Mouse (Mus musculus) lung, embryonic 15.5 days (tissue): ENCODE data around the gene Rassf8. TPM values are rescaled to one million over a fixed set of nuclear protein-coding genes. Genes with fewer than 3 reads are reported as not detected.

ENCODE experiments used
- ATAC-seq: fragments of 200-750 bp; cut with Nextera tagmentation; 2 replicates; pipeline ENCODE4 v1.8.0; 2017; ENCODE audit warnings: moderate number of reproducible peaks, borderline replicate concordance; ENCODE audit not compliant: low FRiP score, low TSS enrichment; ENCODE audit errors: extremely low read depth
- H3K27ac ChIP-seq: fragments of 300-500 bp; sonication (generic); 2 replicates; pipeline ENCODE4 v1.5.1; 2015; ENCODE audit warnings: moderate library complexity, mild to moderate bottlenecking, inconsistent platforms
- H3K27me3 ChIP-seq: fragments of 300-500 bp; sonication (generic); 2 replicates; pipeline ENCODE4 v1.6.1; 2015; ENCODE audit warnings: inconsistent platforms
- H3K36me3 ChIP-seq: fragments of 300-500 bp; sonication (generic); 2 replicates; pipeline ENCODE4 v1.6.1; 2015; ENCODE audit warnings: inconsistent platforms
- H3K4me1 ChIP-seq: fragments of 300-500 bp; sonication (generic); 2 replicates; pipeline ENCODE4 v1.6.1; 2015; ENCODE audit warnings: inconsistent platforms
- H3K4me2 ChIP-seq: fragments of 300-500 bp; sonication (generic); 2 replicates; pipeline ENCODE4 v1.6.1; 2015; ENCODE audit warnings: inconsistent platforms, mild to moderate bottlenecking, moderate library complexity
- H3K4me3 ChIP-seq: fragments of 300-500 bp; sonication (generic); 2 replicates; pipeline ENCODE4 v1.5.1; 2015; ENCODE audit warnings: mild to moderate bottlenecking, inconsistent platforms
- H3K9ac ChIP-seq: fragments of 300-500 bp; sonication (generic); 2 replicates; pipeline ENCODE4 v1.6.1; 2015; ENCODE audit warnings: inconsistent platforms
- H3K9me3 ChIP-seq: fragments of 300-500 bp; sonication (generic); 2 replicates; pipeline ENCODE4 v1.6.1; 2016; ENCODE audit warnings: inconsistent platforms
- WGBS: fragments of 180-500 bp; shearing (Covaris S2); methylation state at CpG from one replicate; pipeline ENCODE4 v1.1.7; 2015; 5-methylcytosine and 5-hydroxymethylcytosine counted together
- polyA plus RNA-seq: library from polyadenylated mRNA; unstranded; fragments of >200 nt; fragmentation: Nextera tagmentation; extraction: Ambion mirVana; gene quantifications from 2 replicates; pipeline ENCODE4 v1.2.1, GENCODE M21; 2015

The Rassf8 gene
- polyA plus RNA-seq, 1 experiment from 2014 or later: 7.8 TPM

DNA sequence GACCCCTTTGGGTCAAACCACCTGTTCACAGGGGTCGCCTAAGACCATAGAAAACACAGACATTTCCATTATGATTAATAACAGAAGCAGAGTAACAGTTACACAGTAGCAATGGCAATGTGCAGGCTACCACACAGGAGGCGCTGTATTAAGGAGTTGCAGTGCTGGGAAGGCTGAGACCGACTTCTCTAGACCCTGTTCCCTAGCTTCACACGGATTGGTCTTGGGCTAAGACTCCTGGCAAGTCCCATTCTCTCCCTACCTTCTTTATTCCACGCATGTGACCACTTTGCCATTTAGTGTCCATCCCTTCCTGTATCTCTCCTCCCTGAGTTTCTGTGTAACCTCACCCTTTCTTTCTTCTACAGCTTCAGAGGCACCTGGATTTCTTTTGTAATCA is 19.6 kb upstream of the Rassf8 start:
- Histone ChIP-seq H3K9ac (no peak overlapping the region), H3K4me3 (no peak overlapping the region), H3K27me3 (no peaks in the 10 kb centered on the region), H3K4me1 (0 out of 2 replicates have a peak, but pooled peaks cover 2% of the 10 kb centered on the region), H3K4me2 (no peak overlapping the region), H3K27ac (no peak overlapping the region), H3K9me3 (no peaks in the 10 kb centered on the region), H3K36me3 (no peaks in the 10 kb centered on the region)
- no peak for ATAC-seq
- WGBS: 55% methylated on average over 5 of the region's 5 CpGs

DNA sequence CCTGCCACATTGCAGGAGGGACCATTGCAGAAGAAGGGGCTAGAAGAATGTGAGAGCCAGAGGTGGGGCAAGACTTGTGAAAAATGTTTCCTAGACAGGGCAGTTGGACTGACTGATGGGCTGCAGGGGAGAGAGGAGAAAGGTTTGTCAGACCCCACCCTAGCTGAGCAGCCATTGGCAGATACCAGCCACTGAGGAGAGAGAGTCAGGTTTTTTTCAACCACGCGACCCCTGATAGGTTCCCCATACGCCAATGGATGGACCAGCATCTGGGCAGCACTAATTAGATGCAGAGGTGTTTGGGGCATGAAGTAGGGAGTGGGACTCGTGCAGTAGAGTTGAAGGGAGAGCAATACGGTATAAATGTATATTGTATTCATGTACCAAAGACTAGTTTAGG is 13.7 kb upstream of the Rassf8 start:
- WGBS: 70% methylated on average over 5 of the region's 5 CpGs

DNA sequence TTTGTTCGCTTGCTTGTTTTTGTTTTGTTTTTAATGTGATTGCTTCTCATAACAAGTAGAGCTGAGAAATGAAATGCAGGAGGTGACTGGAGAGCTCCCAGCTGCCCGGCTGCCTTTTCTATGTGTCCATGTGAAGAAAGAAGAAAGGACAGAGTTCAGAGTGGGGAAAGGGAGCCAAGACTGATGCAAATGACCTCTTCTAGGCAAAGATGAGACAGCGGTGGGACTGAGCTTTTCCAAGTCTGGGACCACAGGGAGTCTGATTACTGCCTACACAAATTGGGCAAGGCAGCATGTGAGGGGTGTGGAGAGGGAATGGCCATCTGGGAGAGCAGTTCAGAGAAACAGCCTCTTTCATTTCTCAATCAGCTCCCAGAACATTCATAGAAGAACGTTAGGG is 13.3 kb upstream of the Rassf8 start:
- H3K4me2 ChIP-seq: no peak overlapping the region
- no peaks in the 10 kb centered on the region for H3K36me3 ChIP-seq
- H3K27me3 ChIP-seq: no peaks in the 10 kb centered on the region
- 0 out of 2 replicates have a peak, but pooled peaks cover 12% of the 10 kb centered on the region for H3K4me1 ChIP-seq
- 50% methylated on average over 4 of the region's 4 CpGs for WGBS
- H3K9ac ChIP-seq: no peak overlapping the region
- no peak for ATAC-seq
- no peaks in the 10 kb centered on the region for H3K9me3 ChIP-seq
- H3K27ac ChIP-seq: no peak overlapping the region
- no peak overlapping the region for H3K4me3 ChIP-seq

More for the DNA sequence above, 13.7 kb upstream of the Rassf8 start:
- Histone ChIP-seq H3K27me3 (no peaks in the 10 kb centered on the region), H3K36me3 (no peaks in the 10 kb centered on the region), H3K4me1 (0 out of 2 replicates have a peak, but pooled peaks cover 12% of the 10 kb centered on the region), H3K4me3 (no peak overlapping the region), H3K9ac (no peak overlapping the region), H3K9me3 (no peaks in the 10 kb centered on the region), H3K27ac (no peak overlapping the region), H3K4me2 (no peak overlapping the region)
- no peak for ATAC-seq

DNA sequence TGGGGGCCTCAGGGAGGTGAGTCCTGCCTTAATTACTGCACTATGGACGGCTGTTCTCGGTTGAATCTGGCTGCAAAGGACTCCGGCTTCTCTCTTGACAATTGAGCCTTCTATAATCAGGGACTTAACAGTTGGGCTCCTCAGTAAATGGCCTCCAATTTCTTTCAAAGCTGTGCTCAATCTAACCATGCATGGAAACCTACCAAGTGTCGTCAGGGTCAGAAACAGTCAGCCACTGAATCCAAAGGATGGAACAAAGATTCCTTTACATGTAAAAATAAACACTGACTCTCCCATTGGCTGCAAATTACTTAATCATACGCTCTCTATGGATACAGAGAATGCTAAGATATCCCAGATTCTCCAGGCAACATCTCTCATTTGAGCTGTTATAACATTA is 12.6 kb upstream of the Rassf8 start:
- H3K27me3 ChIP-seq: no peaks in the 10 kb centered on the region
- no peak overlapping the region for H3K4me3 ChIP-seq
- H3K36me3 ChIP-seq: no peaks in the 10 kb centered on the region
- no peak overlapping the region for H3K4me2 ChIP-seq
- ATAC-seq: no peak
- H3K27ac ChIP-seq: no peak overlapping the region
- no peak overlapping the region for H3K9ac ChIP-seq
- WGBS: 73% methylated on average over 5 of the region's 5 CpGs
- 0 out of 2 replicates have a peak, but pooled peaks cover 12% of the 10 kb centered on the region for H3K4me1 ChIP-seq
- H3K9me3 ChIP-seq: no peaks in the 10 kb centered on the region

DNA sequence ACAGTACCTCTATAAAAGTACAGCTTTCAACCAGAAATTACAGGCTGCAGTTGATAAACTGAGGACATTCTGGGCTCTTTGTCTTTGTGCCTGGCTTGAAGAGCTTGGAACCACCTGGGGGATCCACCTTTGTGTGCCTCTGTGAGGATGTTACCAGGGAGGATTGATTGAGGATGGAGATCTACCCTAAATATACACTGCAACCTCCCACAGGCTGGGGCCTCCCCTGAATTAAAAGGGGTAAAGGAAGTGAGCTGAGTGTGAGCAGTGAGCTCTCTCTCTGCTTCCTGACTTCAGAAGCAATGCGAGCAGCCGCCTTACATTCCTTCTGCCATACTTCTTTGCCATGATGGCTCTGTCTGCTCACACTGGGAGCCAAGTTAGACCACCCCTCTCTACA is 10.4 kb upstream of the Rassf8 start:
- no peaks in the 10 kb centered on the region for H3K9me3 ChIP-seq
- no peak for ATAC-seq
- H3K36me3 ChIP-seq: no peaks in the 10 kb centered on the region
- H3K4me2 ChIP-seq: no peak overlapping the region
- H3K4me1 ChIP-seq: 0 out of 2 replicates have a peak, but pooled peaks cover 12% of the 10 kb centered on the region
- WGBS: 51% methylated on average over 2 of the region's 2 CpGs
- no peak overlapping the region for H3K4me3 ChIP-seq
- no peaks in the 10 kb centered on the region for H3K27me3 ChIP-seq
- no peak overlapping the region for H3K9ac ChIP-seq
- H3K27ac ChIP-seq: no peak overlapping the region

DNA sequence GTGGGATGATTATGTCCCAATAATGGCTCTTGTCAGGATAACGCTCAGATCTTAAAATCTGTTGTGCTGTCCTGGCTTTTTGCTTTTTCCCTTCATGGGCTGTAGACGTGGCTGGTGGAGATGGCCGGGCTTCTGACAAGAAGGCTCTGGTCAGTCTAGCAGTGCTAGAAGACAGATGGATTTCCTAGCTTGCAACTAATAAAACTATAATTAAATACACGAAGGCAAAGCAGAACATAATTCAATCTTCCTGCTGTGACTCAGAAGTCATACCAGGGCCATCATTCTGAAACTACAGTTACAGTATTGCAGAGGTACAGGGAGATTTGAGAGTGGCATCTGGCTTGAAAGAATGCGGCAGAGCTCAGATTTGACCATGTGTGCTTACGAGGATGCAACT is 7.3 kb upstream of the Rassf8 start:
- H3K36me3 ChIP-seq: no peaks in the 10 kb centered on the region
- H3K4me2 ChIP-seq: no peak overlapping the region
- H3K4me1 ChIP-seq: no peaks in the 10 kb centered on the region
- no peak overlapping the region for H3K9ac ChIP-seq
- H3K27me3 ChIP-seq: no peaks in the 10 kb centered on the region
- no peak overlapping the region for H3K27ac ChIP-seq
- H3K9me3 ChIP-seq: no peaks in the 10 kb centered on the region
- no peak; the same call in 1 of the 2 replicates for ATAC-seq
- no peak overlapping the region for H3K4me3 ChIP-seq
- 50% methylated on average over 6 of the region's 6 CpGs for WGBS

DNA sequence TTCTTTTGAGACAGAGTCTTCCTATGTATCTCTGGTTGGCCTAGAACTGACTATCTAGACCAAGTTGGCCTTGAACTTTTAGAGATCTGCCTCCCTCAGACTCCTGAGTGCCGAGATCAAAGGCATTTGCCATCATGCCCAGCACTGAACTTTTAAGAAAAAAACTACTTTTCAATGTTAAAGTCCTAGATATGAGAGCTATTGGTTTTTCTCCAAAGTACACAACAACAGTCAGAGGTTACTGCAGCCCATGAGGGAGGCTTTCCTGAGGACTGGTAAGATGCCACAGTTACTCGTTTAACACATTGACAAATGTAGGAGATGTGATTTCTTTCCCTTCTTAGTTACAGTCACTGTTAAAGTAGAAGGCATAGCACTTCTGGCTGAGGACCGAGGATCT is 6.5 kb upstream of the Rassf8 start:
- Histone ChIP-seq H3K4me1 (peaks cover under 1% of the 10 kb centered on the region; the same call in 1 of the 2 replicates), H3K27ac (no peak overlapping the region), H3K9ac (no peak overlapping the region), H3K4me2 (no peak overlapping the region), H3K9me3 (no peaks in the 10 kb centered on the region), H3K4me3 (no peak overlapping the region), H3K36me3 (no peaks in the 10 kb centered on the region), H3K27me3 (no peaks in the 10 kb centered on the region)
- 67% methylated on average over 3 of the region's 3 CpGs for WGBS
- ATAC-seq: no peak

DNA sequence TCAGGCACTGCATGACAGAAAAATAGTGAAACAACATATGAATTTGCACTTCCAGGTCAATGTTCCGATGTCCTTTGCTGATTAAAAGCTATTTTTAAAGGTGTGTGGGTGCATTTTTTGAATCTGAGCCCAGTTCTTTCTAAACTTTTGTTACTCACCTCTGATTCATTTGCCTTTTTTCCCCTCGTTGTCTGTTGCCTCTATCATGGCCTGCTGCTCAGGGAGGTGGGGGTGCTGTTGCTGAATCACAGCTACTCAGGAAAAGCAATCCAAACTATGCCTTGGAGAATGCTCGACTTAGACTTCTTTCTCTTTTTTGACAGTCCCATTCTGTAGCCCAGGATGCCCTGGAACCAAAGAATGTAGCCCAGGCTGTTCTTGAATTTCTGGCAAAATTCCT is 1.3 kb upstream of the Rassf8 start:
- no peaks in the 10 kb centered on the region for H3K27me3 ChIP-seq
- no peak overlapping the region for H3K4me2 ChIP-seq
- H3K9me3 ChIP-seq: no peaks in the 10 kb centered on the region
- WGBS: 34% methylated on average over 3 of the region's 3 CpGs
- H3K9ac ChIP-seq: no peak overlapping the region
- H3K4me1 ChIP-seq: peaks cover 17% of the 10 kb centered on the region; the same call in 1 of the 2 replicates
- peak overlapping the region; percentile 90; the same call in 1 of the 2 replicates for H3K27ac ChIP-seq
- no peak overlapping the region for H3K4me3 ChIP-seq
- no peak for ATAC-seq
- H3K36me3 ChIP-seq: no peaks in the 10 kb centered on the region; the same call in 1 of the 2 replicates

DNA sequence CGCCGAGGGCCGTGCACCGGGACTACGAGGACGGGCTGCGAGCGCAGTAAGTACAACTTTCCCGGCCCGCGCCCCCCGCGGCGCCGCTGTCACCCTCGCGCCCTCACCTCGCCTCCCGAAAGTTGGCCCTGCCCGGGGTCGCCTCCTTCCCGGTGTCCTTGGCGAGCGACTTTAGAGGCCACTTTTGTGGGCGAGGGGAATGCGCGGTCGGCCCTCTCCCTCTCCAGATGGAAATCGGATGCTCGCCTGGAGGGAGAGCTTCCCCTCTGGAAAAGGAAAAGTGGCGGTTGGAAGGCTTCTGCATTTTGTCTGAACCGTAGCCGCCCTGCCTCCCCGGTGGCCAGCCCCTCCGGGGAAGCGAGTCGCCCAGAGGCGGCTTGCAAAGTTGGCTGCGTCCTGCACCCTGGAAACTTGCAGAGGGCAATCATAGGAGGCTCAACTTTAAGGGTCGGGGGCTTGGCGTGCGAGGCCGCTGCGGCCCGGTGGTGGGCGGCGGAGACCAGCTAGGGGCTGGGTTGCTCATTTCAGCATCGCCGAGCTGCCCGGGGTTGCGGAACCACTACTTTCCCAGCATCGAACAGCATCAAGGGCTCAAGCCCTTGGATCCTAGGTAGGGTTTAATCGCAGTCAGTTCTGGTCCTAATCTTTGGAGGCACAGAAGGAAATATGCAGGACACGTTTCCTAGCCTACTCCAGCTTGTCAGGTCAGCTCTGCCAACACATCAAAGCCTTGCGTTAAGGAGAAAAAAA is 548 bp downstream of the Rassf8 start:
- Histone ChIP-seq H3K4me3 (peak overlapping the region; percentile 63), H3K27me3 (no peaks in the 10 kb centered on the region), H3K4me2 (peak overlapping the region; percentile 73), H3K9me3 (no peaks in the 10 kb centered on the region), H3K4me1 (peaks cover 17% of the 10 kb centered on the region; the same call in 1 of the 2 replicates), H3K27ac (peak overlapping the region; percentile 90), H3K9ac (peak overlapping the region; percentile 75), H3K36me3 (no peaks in the 10 kb centered on the region; the same call in 1 of the 2 replicates)
- WGBS: 0% methylated on average over 55 of the region's 55 CpGs
- no peak; the same call in 1 of the 2 replicates for ATAC-seq

DNA sequence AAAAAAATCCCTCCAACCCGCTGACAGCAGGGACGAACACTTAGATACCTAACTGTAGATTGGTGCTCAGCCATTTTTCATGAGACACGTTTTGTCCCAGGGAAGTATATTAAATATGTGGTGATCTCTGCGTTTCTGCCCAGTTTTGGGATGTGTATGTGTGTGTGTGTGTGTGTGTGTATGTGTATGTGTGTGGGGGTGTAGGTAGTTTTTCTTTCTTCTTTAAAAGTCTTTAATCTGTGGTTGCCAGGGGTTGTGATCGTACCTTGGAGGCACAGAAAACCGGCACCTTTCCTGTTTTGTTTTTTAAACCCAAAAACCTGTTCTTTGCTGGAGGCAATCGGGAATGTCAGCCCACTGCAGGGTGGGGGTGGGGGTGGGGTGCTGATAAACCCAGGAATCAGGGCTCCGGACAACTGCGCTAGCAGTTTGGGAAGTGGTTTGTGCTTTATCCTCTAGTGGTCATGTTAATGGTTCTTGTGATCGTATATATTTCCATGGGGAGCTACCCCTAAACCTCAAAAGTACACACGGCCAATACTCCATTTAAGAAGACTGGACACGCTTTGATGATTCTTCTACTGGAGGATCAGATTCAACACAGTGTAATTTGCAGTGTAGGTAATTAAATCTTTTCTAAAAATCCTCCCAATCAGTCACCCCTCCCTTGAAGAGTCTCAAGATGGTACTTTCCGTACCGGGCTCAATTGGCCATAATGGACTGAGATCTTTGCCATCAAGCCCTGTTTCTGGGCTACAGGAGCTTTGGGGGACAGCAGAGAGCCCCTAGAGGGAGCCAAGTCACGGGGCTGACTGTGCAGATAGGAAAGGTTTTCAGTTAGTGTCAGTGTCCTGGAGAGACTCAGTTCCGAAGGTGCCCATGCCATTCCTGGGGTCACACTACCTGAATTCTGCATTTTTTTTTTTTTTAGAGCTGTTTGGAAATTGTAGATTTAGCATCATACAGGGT is 1.4 kb downstream of the Rassf8 start:
- Histone ChIP-seq H3K9ac (peak overlapping the region; percentile 75), H3K4me1 (peaks cover 17% of the 10 kb centered on the region; the same call in 1 of the 2 replicates), H3K4me2 (peak overlapping the region; percentile 73), H3K9me3 (no peaks in the 10 kb centered on the region), H3K4me3 (peak overlapping the region; percentile 63), H3K36me3 (no peaks in the 10 kb centered on the region; the same call in 1 of the 2 replicates), H3K27ac (peak overlapping the region; percentile 90; the same call in 1 of the 2 replicates), H3K27me3 (no peaks in the 10 kb centered on the region)
- no peak for ATAC-seq
- WGBS: 10% methylated on average over 16 of the region's 16 CpGs

DNA sequence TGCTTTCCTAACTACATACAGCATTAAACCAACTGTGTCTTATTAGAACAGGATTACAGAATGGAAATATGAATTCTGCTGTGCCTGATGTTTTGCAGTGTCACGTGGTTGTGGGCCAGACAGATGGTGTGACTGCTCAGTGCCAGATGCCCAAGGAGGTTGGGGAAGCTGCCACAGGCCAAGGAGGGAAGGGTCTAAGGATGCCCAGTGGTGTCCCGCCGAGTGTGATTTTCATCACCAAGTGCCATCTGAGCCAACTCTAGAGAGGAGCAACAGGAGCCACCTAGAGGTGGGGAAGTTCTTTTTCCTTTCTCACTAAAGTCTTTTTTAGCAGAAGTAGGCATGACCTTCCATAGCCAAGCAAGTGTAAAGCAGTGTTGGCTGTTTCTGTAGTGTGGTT is 3.8 kb downstream of the Rassf8 start:
- 91% methylated on average over 3 of the region's 3 CpGs for WGBS
- ATAC-seq: no peak
- no peaks in the 10 kb centered on the region for H3K27me3 ChIP-seq
- H3K9ac ChIP-seq: no peak overlapping the region
- H3K9me3 ChIP-seq: no peaks in the 10 kb centered on the region
- H3K36me3 ChIP-seq: no peaks in the 10 kb centered on the region; the same call in 1 of the 2 replicates
- H3K4me3 ChIP-seq: no peak overlapping the region
- H3K27ac ChIP-seq: no peak overlapping the region
- H3K4me1 ChIP-seq: peaks cover 25% of the 10 kb centered on the region
- no peak overlapping the region for H3K4me2 ChIP-seq
